Mouse (Mus musculus): ENCODE measurements around the gene Chst12.

Chst12 gene

DNA sequence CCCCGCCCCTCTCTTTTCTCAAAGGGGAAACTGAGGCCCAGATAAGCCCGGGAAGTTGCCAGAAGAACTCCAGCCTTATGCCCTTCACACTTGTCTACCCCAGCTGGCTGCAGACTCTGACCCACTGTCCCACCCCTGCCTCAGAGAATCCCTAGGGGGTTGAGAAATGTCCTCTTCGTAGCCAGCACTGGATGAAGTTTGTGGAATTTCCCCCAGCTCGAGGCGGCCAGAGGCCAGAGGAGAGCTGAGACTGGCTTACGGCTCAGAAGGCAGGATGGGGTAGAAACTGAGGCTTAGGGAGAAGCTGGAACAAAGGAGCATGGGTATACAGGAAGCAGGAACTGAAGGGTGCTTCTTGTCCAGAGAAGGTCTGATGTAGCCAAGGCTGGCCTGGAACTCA lies 67.3 kb downstream of the Chst12 start:
- no peak for DNase-seq
